Mouse (Mus musculus) heart, adult 2 months (tissue): ENCODE results near the gene Sp1.

ENCODE experiments used
- CTCF ChIP-seq: fragments of 200-600 bp; IDR thresholded peaks from 2 replicates; pipeline ENCODE4 v1.8.1; 2022; ENCODE audit warnings: antibody characterized with exemption, mild to moderate bottlenecking, moderate library complexity
- EP300 ChIP-seq: fragments of 200-500 bp; IDR thresholded peaks from 2 replicates; pipeline ENCODE4 v1.6.1; 2011; ENCODE audit warnings: low read depth, low read length, control low read depth; ENCODE audit not compliant: insufficient read depth
- POLR2A ChIP-seq: fragments of 200-500 bp; IDR thresholded peaks from 2 replicates; pipeline ENCODE4 v1.6.1; 2011; ENCODE audit warnings: mild to moderate bottlenecking, low read depth, low read length, control low read depth; ENCODE audit not compliant: insufficient read depth

- TF ChIP-seq EP300, result no peak
- no peak for TF ChIP-seq CTCF
- TF ChIP-seq POLR2A, result no peak
Observed at GRCm38 (mm10) chr15:102358126-102358525, 47.8 kb upstream of the Sp1 start.
